Mouse (Mus musculus) 3T3-L1 (cell line): ENCODE results near the gene Hip1.
A peak's percentile ranks its signal among the peaks of the same experiment; 100 is the strongest.

ENCODE experiments used
- DNase-seq: peaks from one replicate; pipeline ENCODE4 v3.0.0-alpha.2; 2015; ENCODE audit warnings: low read depth, low spot score

Gene Hip1

DNA sequence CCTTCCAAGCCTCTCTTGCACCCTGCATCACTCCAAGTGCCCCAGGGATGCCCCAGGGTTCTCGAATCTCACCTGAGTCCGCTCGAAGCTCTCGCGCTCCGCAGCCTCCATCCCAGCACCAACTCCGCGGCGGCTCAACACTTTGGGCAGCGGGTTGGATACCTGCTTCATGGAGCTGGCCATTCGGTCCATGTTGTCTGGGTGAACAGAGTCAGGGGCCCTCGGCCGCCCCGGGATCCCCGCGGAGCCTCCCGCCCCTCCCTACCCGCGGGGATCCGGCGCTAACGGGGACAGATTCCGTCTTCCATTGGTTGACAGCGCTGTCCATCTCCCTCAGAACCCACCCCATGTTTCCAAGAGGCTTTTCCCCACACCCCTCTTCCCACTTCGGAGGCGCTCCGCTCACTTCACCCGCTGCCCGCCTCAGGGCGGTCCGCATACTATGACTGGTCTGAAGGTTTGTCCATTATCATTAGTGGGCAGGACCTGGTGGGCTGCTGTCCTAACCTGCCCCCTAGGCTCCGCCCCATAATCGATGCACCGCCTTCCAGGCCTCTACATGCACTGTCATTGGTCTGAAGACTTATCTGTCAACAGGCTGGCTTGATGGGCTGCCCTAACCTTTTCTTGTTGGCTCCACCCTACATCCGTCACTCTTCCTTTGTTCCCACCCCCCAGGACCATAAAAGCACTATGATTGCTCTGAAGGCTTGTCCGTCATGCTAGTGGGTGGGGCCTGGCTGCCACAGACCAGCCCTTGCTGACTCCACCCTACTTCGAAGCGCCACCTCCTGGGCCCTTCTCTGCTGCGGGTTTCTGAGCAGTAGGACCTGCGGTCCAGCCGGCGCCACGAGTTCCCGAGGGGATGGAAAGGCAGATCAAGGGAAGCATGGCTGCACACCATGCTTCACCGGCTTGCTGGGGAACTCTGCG lies at the start of gene Hip1:
TSS of gene Hip1 (minus strand) at position 256 of the 933 bp plus-strand sequence.
- peak; percentile 100 for DNase-seq

DNA sequence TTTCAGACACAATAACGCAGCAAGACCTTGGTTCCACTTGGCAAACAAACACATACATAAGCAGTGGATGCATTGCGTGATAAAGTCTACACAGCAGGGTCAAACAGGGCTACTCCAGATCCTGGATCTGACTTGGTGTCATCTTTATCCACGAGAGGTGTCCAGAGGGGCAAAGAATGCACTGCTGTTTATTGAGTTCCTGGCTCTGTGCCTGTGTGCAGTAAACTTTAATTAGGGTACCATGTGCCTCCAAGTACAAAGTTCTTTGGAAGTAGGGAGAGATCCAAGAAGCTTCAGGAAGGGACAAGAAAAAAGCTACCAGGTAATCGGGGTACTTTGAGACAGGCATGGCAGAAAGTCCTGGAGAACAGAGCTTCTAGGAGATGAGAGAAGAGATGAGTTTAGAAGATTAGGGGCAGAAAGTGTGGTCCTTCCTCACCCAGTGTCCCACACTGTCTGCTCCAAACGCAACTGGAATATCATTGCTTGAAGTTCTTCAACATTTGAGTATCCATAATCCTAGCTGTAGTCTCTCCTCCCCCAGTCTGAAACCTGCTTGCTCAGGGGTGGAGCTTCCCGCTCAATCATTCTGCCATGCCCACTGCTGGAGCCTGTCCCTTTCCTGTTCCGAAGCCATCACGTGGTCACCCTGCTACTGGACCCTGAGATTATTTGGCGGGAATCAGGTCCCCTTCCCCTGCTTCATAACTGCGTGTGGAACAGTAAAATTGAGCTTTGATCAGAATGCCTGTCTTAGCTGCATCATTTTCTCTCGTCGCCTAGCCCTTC lies 45.3 kb upstream of the Hip1 start:
- DNase-seq, result no peak

DNA sequence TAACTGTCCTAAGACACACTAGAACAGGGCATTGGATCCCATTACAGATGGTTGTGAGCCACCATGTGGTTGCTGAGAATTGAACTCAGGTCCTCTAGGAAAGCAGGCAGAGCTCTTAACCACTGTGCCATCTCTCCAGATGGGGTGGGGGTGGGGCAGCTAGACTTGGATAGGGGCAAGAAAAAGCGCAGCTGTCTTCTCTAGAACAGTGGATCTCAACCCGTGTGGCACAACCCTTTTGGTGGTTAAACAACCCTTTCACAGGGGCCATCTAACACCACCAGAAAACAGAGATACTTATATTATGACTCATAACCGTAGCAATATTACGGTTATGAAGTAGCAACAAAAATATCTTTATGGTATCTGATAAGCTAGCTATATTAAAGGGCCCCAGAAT lies 42.8 kb upstream of the Hip1 start:
- DNase-seq, result peak; percentile 55

DNA sequence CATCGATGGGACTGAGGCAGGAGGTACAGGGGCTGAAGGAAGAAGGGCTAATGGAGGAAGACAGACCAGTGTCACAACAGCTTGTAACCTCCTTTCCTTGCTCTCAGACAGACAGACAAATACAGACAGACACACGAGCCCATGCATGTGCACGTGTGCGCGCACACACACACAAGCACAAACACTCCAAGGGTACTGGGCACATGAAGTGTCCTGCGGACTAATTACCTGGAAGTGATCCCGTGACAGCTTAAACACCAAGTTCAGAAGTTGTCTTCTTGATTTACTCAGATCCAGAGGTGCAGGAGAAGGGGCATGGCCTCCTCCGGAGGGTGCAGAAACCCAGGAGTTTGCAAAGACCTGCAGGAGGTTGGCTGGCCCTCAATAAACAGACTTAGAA lies 40.8 kb upstream of the Hip1 start:
- no peak for DNase-seq

DNA sequence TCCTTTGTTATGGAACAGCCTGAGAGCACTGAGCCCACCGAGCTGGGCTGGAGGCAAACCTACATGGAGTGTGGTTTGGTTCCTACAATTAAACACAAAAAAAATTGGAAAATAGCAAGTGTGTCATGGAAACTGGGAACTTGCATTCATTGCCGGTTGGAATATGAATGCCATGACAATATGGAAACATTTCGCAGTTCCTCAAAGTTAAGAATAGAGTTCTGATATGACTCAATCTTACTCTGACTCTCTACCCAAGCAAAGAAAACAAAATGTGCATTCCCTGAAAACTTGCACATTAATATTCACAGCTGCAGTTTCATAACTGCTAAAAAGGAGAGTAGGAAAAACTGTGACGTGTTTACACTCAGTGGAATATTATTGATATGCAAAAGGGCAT lies 37.4 kb upstream of the Hip1 start:
- no peak for DNase-seq

DNA sequence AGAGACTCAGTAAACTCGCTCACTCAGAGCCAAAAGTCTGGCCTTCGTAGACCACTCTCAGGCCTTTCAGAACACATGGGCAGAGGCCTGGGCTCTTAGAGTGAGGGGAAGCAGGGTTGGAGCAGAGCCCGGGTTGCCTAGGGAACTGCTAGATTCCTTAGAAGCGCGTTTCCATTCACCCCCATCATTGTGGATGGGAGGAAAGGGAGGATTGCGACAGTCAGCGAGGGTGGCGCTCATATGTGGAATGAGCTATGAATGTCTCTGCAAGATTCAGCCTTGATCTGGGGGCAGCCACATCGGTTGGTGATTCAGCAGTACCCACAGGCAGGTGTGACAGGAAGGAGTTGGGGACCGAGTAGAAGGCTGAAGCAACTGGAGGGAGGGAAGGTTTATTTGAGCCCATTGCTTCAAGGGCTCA lies 34.4 kb upstream of the Hip1 start:
- no peak for DNase-seq

DNA sequence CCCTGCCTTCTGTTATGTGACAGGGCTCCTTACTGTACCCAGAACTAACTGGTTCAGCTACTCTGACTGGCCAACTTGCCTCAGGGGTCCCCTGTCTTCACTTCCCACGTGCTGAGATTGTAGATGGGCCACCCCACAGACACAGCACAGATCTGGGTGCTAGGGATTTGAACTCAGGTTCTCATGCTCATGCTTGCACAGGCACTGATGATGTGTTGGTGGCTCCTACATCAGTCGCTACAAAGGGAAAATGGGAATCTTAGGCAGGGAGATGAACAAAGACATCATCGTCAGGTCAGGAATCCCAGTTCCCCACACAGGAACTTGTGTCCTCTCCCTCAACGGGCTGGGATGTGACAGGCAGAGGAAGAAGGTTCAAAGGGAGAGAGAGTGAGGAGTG lies 31.1 kb upstream of the Hip1 start:
- DNase-seq, result no peak

DNA sequence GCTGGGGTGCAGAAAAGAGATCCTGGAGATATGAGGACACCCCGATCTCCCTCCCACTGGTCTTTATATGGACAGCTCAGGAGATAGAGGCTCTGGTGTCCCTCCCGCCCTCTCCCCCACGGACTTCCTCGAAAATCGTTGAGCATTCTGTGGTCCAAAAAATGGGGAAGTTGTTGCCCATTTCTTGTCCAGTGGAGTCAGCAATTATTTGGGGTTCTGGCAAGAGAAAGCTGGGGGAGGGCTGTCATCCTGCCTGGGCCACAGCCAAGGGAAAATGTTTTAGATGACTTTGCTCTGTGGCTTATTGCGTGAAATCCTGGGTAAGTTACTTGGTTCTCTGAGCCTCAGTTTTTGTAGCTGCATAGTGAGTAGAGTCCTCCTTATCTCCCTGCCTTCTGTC lies 28.1 kb upstream of the Hip1 start, which contains the start of gene Ccl24:
TSS of gene Ccl24 (minus strand) at position 44 of the 400 bp plus-strand sequence.
- no peak for DNase-seq

DNA sequence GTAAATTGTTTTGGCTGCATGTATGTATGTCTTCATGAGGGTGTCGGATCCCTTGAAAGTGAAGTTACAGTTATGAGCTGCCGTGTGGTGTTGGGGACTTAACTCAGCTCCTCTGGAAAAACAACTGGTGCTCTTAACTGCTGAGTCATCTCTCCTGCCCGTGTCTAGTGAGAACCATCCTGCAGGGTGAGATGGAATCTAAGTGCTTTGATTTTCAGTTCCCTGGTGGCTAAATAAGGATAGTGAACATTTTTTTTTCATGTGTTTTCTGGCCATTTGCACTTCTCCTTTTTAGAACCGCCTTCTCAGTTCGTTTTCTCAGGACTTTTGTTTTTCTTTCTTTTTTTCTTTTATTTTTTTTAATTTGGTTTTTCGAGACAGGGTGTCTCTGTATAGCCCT lies 23.8 kb upstream of the Hip1 start:
- peak; percentile 63 for DNase-seq

DNA sequence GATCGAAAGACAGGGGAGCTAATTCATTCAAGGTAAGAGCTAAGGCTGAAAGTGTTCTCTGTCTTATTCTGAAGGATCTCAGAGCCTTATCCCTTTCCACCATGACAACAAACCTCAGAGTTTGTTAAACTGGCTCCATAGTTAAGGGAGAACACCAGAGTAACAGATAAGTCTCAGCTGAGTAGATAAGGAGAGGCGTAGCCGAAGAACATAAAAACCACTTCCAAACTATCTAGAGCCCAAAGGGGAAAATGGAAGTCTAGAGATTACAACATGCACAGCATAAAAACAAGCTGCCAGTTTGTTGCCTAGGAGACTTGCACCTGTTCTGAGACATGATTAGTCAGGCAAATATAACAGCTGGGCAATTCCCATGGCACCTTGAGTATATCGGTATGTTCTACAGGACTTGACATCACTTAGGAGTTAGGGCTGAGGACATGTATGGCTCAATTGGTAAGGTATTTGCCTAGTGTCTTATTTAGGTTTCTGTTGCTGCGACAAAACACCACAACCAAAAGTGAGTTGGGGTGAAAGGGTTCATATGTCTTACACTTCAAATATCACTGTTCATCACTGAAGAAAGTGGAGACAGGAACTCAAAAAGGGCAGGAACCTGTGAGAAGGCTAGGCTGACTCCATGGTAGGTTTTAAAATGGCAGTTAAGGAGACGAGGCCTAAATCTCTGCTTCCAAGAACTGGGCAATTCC lies 22.8 kb upstream of the Hip1 start:
- DNase-seq, result no peak

DNA sequence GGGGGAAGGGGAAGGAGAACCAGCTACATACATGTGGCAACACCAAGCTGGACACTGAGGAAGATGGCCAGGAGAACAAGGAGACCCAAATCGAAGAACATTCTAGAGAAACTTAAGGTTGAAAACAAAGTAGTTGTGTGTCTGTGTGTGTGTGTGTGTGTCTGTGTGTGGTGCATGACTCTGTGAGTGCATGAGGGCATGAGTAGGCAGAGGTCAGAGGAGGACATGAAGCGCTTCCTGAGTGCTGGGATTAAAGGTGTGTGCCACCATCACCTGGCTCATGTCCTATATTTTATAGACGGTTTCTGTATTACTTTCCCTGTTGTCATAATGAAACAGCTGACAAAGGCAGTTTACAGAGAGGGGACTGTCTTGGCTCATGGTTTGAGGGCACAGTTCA lies 18.5 kb upstream of the Hip1 start, which contains the start of gene Ccl26:
TSS of gene Ccl26 (minus strand) at position 101 of the 400 bp plus-strand sequence.
- DNase-seq, result no peak

DNA sequence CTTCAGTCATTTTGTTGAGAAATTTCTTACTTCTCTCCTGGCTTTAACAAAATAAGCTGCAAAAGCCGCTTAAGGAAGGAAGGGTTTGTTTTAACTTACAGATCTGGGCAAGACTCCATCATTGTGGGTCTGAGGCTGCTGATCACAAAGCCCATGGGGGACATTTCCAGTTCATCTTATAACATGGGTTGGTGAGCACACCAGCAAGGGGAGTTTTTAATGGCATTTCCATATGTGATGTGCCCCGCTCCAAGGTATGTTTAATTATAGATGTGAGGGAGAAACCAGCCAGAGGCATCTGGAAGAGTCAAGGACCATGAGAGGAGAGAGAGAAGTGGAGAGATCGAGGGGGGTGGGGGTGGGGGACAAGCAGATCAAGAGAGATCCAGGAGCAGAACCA lies 12.8 kb upstream of the Hip1 start:
- no peak for DNase-seq

DNA sequence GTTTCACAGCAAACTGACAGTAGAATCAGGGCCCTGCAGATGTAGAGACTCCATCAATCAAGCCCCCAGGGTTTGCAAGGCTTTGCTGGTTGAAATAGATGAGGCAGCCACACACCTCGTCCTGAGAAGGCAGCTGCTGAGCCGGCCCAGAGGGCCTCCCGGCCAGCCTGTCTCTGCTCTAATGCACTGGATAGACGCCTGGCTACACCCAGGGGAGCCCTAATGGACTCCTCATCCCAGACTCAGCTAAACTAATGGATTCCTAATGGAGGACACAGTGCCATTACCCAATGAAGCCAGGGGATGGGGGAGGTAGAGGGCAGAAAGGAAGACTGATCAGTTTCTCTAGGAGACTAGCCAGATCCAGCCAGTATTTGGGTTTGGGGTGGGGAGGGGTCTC lies 12.1 kb upstream of the Hip1 start:
- no peak for DNase-seq

DNA sequence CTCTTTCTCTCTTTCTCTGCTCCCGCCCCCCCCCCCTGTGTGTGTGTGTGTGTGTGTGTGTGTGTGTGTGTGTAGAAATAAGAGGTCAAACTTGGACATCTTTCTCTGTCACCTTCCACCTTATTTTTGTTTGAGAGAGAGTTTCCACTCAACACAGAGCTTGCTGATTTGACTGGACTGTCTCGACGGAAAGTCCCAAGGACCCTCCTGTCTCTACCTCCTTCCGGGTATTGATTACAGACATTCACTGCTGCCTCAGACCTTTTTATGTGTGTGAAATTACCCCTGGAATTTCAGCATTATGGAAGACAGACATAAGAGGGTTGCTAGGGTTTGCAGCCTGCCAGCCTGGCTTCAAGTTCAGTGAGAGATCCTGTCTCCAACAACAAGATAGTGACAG lies 11.3 kb upstream of the Hip1 start:
- DNase-seq, result no peak

DNA sequence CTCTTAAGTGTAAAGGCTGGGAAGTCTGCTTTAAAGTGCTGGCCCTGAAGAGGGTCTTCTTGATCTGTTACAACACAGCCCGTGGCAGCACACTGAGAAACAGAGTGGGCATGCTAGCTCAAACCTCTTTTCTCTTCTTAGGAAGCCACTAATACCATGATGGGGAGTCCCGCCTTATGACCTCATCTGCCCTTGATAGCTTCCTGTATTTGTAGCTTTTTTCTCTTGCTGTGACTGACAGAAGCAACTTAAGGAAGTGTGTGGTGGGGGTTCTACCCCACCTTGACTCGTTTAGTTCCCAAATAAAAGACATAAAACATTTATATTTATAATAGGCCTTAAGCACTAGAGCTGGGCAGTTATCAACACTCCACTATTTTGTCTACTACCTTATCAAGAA lies 6.7 kb upstream of the Hip1 start:
- DNase-seq, result no peak

DNA sequence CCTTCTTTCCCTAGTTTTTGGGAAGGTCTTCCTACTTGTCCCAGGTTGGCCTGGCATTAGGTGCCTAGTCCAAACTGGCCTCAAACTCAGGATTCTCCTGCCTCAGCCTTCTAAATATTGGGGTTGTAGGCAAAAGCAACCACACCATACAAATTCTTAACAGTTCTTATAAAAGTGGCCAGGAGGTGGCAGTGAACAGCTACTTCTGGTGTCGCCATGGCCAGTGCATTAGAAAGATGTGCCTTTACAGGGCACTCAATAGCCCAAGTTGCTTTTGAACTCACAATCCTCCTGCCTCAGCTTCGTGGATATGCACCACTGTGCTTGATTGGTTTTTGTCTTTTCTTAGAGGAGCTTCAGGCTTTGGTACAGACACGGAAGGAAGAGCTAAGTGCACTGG lies 6.0 kb upstream of the Hip1 start:
- DNase-seq, result peak; percentile 75

DNA sequence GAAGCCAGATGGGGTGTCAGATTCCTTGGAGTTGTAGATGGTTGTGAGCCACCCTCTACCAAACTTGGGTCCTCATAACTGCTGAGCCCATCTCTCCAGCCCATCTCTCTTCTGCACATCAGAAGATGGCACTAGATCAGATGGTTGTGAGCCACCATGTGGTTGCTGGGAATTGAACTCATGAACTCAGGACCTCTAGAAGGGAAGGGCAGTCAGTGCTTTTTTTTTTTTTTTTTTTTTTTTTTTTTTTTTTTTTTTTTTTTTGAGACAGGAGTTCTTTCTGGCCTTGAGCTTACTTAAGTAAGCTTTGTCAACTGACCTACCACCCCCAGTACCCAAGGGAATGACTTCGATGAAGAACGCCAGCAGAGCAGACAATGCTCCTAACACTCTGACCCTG lies 3.1 kb upstream of the Hip1 start:
- no peak for DNase-seq

DNA sequence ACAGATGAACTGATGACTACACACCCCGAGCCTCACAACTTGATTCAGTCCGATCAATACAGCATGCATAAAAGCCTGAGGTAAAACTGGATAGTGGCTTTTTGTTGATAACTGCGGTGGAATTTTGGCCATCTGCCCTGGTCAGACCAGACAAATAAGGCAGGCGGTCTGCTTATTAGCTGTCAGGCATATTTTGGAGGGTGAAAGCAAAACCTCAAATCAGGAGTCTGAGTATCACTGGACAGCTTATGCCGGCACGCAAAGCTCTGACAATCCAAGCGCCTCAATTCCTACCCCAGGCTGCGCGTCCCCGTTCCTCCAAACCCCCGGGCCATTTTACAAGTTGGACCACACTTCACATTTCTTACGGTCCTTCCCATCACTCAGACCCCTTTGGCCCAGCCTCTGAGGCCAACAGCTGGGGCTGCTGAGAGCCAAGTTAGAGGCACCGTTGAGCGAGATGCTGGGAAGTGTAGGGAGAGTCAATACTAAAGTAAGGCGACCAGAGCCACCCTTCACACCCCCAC lies 825 bp downstream of the Hip1 start:
- DNase-seq, result peak; percentile 52

DNA sequence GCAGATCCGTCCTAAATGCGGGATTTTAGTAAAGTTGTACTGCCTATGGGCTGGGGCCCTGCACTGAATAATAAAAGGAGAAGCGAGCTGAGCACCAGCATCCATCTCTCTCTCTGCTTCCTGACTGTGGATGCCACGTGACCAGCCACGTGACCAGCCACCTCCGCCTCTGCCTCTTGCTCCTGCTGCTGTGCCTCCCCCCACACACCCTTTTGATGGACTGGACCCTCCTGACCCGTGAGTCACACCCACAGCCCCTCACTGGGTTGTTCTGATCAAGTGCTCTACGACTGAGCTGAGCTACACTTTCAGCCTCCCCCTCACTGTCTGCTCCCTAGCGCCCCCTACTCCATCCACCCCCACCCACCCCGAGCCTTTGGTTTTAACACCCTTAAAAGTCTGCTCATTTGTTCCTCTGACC lies 7.1 kb downstream of the Hip1 start:
- no peak for DNase-seq

DNA sequence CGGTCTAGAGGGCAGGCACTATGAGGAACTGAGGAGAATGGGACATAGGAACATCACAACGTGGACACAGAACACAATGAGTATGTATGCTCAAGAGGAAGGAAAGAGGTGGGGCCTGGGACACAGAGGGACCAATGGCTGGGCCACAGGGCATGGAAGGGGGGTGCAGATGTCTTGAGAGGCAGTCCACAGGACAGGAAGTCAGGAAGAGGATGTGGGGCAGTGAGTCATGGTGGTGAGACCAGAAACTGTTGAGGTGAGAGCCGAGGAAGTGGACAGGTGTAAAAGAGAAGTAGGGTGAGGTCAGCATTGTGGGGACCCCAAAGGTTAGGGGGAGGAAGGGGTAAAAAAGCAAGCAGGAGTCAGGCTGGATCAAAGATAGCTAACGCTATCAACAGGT lies 7.6 kb downstream of the Hip1 start:
- no peak for DNase-seq

DNA sequence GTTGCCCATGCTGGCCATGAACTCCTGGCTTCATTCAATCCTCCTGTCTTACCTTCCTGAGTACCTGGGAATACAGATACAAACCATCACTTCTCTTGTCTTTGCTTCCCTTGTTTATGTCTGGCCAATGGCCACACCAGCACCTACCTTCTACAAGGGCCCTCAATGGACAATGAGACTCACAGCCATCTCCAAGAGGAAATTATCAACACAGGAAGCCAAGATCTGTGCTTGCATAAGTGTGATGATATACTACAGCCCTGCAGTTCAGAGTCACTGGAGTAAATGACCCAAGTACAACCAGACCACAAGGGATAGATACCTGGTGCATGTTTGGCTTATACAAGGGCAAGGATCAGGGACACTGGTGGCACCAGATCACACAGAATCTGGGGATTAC lies 9.1 kb downstream of the Hip1 start:
- DNase-seq, result no peak

DNA sequence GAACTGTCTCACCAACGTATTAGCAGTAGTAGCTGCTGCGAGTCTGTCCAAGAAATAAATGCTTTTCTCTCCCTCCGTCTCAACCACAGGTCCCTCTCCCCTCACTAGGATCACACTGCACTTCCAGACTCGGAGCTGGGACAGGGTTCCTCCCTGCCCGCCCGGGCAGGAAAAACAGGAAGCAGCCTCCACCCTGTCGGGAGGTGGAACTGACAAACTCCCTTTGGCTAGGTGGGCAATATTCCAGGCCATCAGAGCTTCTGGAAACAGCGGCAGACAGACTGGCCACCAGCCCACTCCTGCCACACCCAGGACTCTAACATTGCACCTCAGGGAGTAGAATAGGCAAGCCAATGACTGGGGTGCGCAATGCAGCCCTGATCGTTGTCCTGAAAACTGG lies 11.5 kb downstream of the Hip1 start:
- DNase-seq, result no peak
